Mouse (Mus musculus) bone marrow, adult 2 months (tissue): ENCODE data around the gene Alox12e. TPM values are rescaled to one million over a fixed set of nuclear protein-coding genes. Genes with fewer than 3 reads are reported as not detected.

ENCODE experiments used
- H3K27ac ChIP-seq: fragments of 200-500 bp; 2 replicates; pipeline ENCODE4 v1.5.1; 2012; ENCODE audit warnings: low read depth, mild to moderate bottlenecking, control low read depth, inconsistent platforms, low read length; ENCODE audit not compliant: control insufficient read depth, poor library complexity, insufficient read depth
- H3K4me1 ChIP-seq: fragments of 200-500 bp; 2 replicates; pipeline ENCODE4 v1.6.1; 2011; ENCODE audit warnings: low read length; ENCODE audit not compliant: control insufficient read depth, insufficient read depth
- H3K4me3 ChIP-seq: fragments of 200-500 bp; replicated peaks from 2 replicates; pipeline ENCODE3; 2011; ENCODE audit warnings: mild to moderate bottlenecking, low read depth, low read length, control low read depth; ENCODE audit not compliant: control insufficient read depth
- CTCF ChIP-seq: fragments of 200-500 bp; IDR thresholded peaks from 2 replicates; pipeline ENCODE4 v1.5.1; 2011; ENCODE audit warnings: low read length, control low read depth; ENCODE audit not compliant: control insufficient read depth, insufficient read depth
- POLR2A ChIP-seq: fragments of 200-500 bp; IDR thresholded peaks from 2 replicates; pipeline ENCODE4 v1.6.1; 2011; ENCODE audit warnings: low read depth, mild to moderate bottlenecking, control low read depth, low read length, borderline replicate concordance; ENCODE audit not compliant: control insufficient read depth
- WGBS: fragments of 180-500 bp; shearing (Covaris S2); methylation state at CpG from one replicate; pipeline ENCODE4 v1.1.7; 2018; 5-methylcytosine and 5-hydroxymethylcytosine counted together
- polyA plus RNA-seq: library from polyadenylated mRNA; stranded (reverse); fragments of >200 nt; gene quantifications from 2 replicates; pipeline ENCODE4 v1.2.4, GENCODE M21; 2011; ENCODE audit warnings: low replicate concordance; ENCODE audit not compliant: missing spikeins, insufficient read depth, insufficient read length

Alox12e gene
- polyA plus RNA-seq, 1 experiment = not detected

GRCm38 (mm10) chr11:70334477-70334876, 12.0 kb upstream of the Alox12e start:
- H3K27ac ChIP-seq = no peak overlapping the region
- H3K4me1 ChIP-seq = no peaks in the 10 kb centered on the region
- TF ChIP-seq POLR2A (no peak), CTCF (peak; percentile 66)
- no peak overlapping the region for H3K4me3 ChIP-seq
- WGBS = 28% methylated on average over 4 of the region's 4 CpGs

- Histone ChIP-seq H3K4me1 (no peaks in the 10 kb centered on the region), H3K4me3 (no peak overlapping the region), H3K27ac (no peak overlapping the region)
- TF ChIP-seq POLR2A (no peak), CTCF (no peak)
- WGBS = 81% methylated on average over 8 of the region's 8 CpGs
Measured at GRCm38 (mm10) chr11:70324726-70325125, 2.3 kb upstream of the Alox12e start.

DNA sequence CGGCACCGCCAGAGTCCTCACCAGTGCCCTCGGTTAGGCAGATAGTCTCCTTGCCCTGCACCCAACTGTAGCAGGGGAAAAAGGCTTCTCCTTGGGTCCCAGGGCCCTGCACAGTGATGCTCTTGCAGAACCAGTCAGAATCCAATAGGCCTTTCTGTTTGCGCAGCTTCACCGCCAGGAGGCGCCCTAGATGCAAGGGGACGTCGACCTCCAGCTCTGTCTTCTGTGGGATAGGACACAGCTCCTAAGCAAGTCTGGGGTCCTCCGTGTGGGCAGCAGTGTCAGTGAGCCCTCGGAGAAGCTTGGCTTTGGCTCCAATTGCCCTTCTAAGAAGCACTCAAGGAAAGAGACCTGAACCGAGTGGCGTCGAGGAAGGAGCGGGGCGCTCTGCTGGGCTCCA, 764 bp downstream of the Alox12e start:
- Histone ChIP-seq H3K4me1 (no peaks in the 10 kb centered on the region), H3K27ac (no peak overlapping the region), H3K4me3 (peak overlapping the region; percentile 3)
- TF ChIP-seq POLR2A = no peak
- peak; percentile 81 for TF ChIP-seq CTCF
- 7% methylated on average over 15 of the region's 15 CpGs for WGBS

DNA sequence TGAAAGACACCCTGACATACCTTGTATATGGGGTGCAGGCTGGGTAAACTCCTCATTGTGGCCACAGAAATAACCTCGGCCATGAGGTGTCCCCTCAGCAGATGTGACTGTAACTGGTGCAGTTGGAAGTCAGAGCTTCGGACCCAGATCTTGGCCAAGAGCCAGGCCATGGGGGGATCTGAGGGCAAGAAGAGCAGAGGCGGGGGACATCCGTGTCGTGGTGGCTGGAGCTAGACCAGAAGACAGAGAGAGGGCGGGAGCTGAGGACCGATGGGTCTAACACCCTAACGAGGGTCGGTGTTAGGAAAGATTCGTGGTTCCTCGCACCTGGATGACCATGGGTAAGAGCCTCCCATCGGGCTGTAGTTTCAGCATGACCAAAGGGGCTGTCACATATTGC, 2.8 kb downstream of the Alox12e start:
- Histone ChIP-seq H3K4me3 (no peak overlapping the region), H3K4me1 (no peaks in the 10 kb centered on the region), H3K27ac (no peak overlapping the region)
- WGBS = 65% methylated on average over 12 of the region's 12 CpGs
- TF ChIP-seq POLR2A (no peak), CTCF (no peak)

DNA sequence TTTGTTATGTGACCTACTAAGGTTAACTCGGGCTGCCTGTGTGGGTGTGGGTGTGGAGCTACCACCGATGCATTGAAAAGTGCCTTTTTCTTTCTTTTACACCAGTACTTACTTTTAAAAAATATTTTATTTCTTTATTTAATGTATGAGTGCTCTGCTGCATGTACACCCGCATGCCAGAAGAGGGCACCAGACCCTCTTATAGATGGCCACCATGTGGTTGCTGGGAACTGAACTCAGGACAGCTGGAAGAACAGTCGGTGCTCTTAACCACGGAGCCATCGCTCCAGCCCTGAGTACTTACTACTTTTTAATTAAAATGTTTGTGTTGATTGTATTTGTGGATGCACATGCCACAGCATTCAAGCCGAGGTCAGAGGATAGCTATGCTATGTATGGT, 8.6 kb downstream of the Alox12e start:
- Histone ChIP-seq H3K27ac (no peak overlapping the region), H3K4me3 (no peak overlapping the region), H3K4me1 (no peaks in the 10 kb centered on the region)
- WGBS = 29% methylated on average over 7 of the region's 7 CpGs
- no peak for TF ChIP-seq POLR2A
- TF ChIP-seq CTCF = peak; percentile 69

DNA sequence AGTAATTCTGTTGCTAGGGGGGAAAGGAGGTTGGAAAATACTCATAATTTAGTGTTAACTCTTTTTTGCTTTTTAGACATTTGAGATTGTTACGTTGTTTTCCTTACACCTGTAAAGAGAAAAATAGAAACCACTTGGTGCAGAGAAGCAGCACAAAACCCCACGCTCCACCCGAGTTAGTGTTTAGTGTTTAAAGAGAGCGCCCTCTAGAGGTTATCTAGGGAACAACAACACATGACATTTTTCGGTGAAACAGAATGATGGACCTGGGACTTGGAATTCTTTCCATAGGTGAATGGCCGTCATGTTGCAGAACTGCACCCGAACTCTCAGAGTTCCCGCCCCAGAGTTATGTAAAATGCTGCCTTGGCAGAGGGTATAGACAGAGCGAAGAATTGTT, 13.1 kb downstream of the Alox12e start:
- no peak overlapping the region for H3K27ac ChIP-seq
- TF ChIP-seq CTCF (no peak), POLR2A (no peak)
- H3K4me1 ChIP-seq = peaks cover 4% of the 10 kb centered on the region
- 8% methylated on average over 9 of the region's 9 CpGs for WGBS
- no peak overlapping the region for H3K4me3 ChIP-seq

GRCm38 (mm10) chr11:70308296-70308695, 14.1 kb downstream of the Alox12e start:
- no peak overlapping the region for H3K4me3 ChIP-seq

DNA sequence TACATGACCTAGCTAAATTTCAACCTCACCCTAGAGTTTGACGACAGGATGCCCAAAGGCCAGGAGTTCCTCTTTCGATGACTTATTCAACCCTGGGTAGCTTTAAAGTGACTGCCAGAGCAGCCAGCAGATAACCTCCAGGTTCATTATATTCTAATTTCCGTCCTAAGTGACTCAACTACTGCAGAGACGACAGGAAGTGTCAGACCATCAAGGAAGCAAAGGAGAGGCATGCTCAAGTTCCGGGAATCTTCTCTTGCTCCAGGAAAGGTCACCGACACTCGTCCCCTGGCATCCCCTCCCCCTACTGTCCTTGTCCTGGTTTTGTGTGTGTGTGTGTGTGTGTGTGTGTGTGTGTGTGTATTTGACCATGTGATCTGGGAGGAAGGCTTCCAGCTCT, 16.3 kb downstream of the Alox12e start:
- TF ChIP-seq CTCF (no peak), POLR2A (no peak)
- Histone ChIP-seq H3K27ac (peak overlapping the region; percentile 5; the same call in 1 of the 2 replicates), H3K4me3 (no peak overlapping the region), H3K4me1 (peaks cover 4% of the 10 kb centered on the region)
- whole genome bisulfite sequencing = 2% methylated on average over 7 of the region's 7 CpGs

More at GRCm38 (mm10) chr11:70308296-70308695, 14.1 kb downstream of the Alox12e start:
- no peak for TF ChIP-seq POLR2A
- peak; percentile 31; the same call in 1 of the 2 replicates for TF ChIP-seq CTCF
- 81% methylated on average over 2 of the region's 2 CpGs for WGBS
- Histone ChIP-seq H3K27ac (no peak overlapping the region), H3K4me1 (peaks cover 4% of the 10 kb centered on the region)

DNA sequence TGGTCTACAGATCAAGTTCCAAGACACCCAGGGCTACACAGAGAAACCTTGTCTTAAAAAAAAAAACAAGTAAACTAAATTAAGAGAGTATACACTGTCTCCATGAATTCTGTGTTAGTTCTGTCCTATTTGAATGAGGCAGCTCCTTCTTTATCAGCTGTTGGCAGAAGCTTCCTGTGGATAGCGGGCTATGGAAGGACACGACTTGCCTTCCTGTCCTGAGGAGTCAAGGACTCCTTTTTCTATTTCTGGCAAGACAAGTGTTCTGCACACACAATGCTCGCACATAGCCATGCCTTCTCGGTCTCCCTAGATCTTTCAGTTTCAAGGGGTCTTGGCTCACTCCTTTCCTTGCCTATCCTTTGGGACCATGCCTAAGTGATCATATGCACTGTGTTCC, 20.1 kb downstream of the Alox12e start:
- Histone ChIP-seq H3K4me1 (peaks cover 6% of the 10 kb centered on the region), H3K27ac (no peak overlapping the region), H3K4me3 (no peak overlapping the region)
- no peak for TF ChIP-seq POLR2A
- TF ChIP-seq CTCF = no peak
- 49% methylated on average over 4 of the region's 4 CpGs for WGBS
